Mouse (Mus musculus) lung, adult 10 weeks (tissue): ENCODE measurements around the gene Pheta1. TPM values are rescaled to one million over a fixed set of nuclear protein-coding genes. Genes with fewer than 3 reads are reported as not detected.

Source experiments
- polyA plus RNA-seq: library from polyadenylated mRNA; stranded (reverse); fragments of 350-450 nt; fragmentation: Illumina TruSeq; extraction: RNeasy Lipid Tissue Mini Kit (QIAGEN cat#74804); gene quantifications from one replicate; pipeline ENCODE4 v1.2.3, GENCODE M21; 2014; ENCODE audit warnings: low read depth, low replicate concordance; ENCODE audit not compliant: insufficient read depth

The Pheta1 gene
- 10.8 TPM for polyA plus RNA-seq

DNA sequence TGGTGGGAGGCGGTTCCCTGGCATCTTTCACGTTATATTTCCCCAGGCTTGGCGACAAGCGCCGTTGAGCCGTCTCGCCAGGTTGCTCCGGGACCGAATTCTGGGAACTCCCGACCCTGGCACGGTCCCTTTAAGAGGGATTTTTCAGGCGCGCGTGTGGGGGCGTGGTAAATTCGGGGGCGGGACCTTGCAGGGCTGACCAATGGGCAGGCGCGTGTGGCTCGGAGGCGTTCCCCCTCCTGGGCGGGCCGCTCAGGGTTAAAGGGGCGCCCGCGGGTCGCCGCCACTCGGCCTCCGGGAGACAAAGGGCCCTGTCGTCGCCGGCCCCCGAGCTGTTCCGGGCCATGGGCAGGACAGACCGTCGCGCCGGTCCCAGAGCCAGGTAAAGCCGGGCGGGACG lies at the start of gene Pheta1:
Pheta1 (plus strand) TSS at position 242 of the 400 bp plus-strand sequence.

DNA sequence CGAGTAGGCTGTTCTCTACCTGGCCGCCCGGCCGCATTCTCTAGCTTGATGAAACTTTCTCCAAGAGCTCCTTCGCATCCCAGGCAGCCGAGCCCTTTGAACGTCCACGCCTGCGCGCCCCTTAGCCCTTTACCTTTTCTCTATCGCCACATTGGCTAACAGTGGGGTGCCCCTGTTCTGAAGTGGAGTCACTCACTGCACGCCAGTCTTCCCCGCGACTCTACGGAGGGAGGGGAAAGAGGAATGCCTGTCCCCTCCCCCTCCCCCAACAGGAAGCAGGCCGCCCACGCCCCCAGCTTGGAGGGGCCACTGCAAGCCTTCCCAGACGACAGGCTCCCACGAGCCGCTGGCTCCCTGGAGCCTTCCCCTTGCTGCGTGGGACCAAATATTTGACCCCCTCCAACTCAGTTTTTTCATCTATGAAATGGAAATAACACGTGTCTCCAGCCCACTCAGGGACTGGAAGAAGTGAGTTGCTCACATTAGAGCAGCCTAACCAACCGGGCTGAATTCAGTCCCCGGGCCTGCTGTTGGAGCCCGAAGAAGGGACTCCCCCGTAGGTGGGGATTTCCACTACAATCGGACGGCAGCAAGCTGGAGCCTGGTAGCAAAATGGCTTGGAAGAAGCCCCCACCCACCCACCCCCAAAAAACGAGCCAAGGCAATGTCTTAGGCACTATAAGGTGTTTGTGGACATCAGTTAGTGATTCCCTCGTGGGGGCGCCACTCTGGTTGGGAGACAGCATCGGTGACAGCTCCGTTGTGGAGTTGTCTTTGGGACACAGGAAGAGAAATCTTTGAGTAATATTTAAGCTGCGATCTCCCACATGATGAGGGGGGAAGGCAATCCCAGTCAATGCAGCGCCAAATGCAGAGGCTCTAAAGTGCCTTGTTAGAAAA lies 11.1 kb upstream of the Pheta1 start, which contains the start of gene Sh2b3:
Sh2b3 (minus strand) TSS at position 206 of the 900 bp plus-strand sequence.

Other genes starting within 250 kb of the Pheta1 start
- gene Acad12, start 230.0 kb upstream of the Pheta1 start, polyA plus RNA-seq, result 5.6 TPM
- 4.4 TPM for gene Acad10, start 188.5 kb upstream of the Pheta1 start, polyA plus RNA-seq
- gene Brap, start 188.4 kb upstream of the Pheta1 start, polyA plus RNA-seq, result 27.8 TPM
- gene Atxn2, start 137.6 kb upstream of the Pheta1 start, polyA plus RNA-seq, result 33.5 TPM
- 17.3 TPM for gene Sh2b3, start 11.3 kb upstream of the Pheta1 start, polyA plus RNA-seq
- gene Cux2, start 201.1 kb downstream of the Pheta1 start, polyA plus RNA-seq, result 1.2 TPM